Mouse (Mus musculus) right cerebral cortex, postnatal 14 days (tissue): ENCODE results near the gene Trafd1.

ENCODE experiments used
- DNase-seq: peaks from one replicate; pipeline ENCODE4 v3.0.0; 2022

The Trafd1 gene

DNA sequence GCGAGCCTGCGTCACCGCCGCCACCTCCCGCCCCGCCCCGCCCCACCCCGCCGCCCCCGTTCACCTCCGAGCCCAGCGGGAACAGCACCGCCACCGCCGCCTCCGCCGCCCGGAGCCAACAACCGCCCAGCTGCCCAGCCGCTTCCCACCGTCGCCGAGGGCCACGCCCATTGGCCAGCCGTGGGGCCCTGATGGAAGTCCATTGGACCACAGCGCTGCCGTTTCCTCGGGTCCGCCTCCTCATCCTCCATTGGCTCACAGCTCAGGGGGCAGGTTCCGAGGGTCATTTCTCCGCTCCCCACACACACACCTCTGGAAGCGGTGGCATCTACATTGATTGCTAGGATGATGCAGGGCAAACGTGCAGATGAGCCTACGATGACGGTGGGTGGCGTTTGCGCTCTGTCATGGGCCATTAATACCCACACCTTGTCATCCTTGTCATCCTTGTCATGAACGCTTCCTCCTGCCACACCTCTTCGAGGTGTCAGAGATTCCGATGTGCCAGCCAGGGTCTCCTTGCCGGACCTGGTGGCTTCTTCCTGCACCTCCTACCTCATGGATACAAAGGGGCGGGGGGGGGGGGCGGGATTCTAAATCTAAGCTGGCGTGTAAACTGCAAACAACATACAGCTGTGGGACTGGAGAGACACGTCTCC lies at the start of gene Trafd1:
Trafd1 (minus strand) TSS at position 172 of the 659 bp plus-strand sequence.
- DNase-seq: peak; percentile 94

DNA sequence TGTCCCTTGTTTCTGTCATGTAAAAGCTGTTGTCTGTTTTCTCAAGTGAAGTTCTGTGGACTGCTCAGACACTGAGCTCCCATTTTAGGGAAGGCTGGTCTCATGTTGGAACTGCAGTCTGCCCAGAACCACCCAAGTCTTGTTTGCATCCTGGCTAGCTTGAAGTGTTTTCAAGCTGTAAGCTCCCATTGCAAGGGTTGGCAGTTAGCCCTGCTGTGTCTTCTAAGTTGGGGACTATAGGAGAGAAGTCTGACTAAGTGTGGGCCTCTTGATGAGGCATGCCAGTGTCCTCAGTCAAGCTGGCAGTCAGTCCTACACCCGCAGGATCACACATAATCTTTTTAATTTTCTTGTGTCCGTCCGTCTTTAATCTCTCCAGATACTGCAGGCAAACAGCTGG lies 43.5 kb upstream of the Trafd1 start:
- DNase-seq: no peak

DNA sequence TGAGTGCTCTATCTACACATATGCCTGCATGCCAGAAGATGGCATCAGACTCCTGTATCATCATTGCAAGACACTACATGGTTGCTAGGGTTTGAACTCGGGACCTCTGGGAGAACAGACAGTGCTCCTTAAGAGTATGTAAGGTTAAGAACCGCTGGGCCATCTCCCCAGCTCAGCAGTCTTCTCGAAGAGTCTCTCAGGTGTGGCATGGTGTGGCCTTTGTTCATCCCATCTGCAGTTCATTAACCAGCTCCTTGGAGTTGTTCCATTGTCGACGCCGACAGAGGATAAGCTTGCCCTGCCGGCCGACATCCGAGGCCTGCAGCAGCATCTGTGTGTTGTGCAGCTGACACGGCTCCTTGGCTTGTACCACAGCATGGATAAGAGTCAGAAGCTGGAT lies 37.9 kb upstream of the Trafd1 start:
- DNase-seq: no peak

DNA sequence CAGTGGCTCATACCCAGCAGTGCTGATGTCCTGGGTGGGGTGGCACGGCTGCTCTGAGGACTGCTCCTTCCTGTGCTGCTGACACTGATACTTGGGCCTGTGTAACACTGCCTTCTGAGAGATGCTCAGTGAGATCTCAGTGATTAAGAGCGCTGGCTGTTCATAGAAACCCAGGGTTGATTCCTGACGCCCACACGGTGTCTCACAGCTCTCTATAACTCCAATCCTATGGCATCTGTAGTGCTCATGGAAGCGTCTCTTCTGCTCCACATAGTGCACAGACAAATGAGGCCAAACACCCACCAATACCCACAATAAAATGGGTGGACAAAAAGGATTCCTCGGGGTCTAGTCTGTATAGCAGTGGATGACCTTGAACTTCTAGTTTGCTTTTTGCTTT lies 37.4 kb upstream of the Trafd1 start:
- DNase-seq: no peak

DNA sequence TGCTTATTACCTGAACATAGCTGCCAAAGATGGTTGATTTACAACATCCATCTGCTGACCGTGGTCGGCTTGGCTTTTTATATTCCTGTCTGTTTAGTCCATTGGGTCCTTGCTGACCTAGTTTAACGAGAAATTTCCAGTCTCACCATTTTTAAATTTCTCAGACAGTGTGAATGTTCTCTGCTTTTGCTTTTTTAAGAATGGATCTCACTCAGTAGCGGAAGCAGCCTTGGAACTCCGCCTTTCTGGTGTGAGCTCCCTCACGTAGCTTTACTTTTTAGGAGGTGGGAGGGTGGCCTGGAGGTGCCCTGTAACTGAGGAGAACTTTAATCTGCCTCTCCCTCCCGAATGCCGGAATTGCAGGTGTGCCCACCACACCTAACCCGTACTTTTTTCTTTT lies 35.3 kb upstream of the Trafd1 start:
- no peak for DNase-seq

DNA sequence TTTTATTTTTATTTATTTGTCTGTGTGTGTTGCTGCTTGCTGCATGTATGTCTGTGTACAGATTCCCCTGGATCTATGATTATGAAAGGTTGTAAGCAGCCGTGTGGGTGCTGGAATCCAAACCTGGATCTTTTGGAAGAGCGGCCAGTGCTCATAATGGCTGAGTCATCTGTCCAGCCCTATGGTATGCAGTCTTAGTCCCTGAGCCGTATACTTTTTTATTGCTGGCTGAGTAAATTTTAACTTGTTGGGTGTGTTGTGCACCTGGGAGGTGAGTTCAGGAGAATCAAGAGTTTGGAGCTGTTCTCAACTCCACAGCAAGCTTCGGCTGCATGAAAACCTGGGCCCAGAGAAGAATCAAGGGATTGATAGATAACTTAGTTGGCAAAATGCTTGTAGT lies 25.5 kb upstream of the Trafd1 start:
- DNase-seq: no peak

DNA sequence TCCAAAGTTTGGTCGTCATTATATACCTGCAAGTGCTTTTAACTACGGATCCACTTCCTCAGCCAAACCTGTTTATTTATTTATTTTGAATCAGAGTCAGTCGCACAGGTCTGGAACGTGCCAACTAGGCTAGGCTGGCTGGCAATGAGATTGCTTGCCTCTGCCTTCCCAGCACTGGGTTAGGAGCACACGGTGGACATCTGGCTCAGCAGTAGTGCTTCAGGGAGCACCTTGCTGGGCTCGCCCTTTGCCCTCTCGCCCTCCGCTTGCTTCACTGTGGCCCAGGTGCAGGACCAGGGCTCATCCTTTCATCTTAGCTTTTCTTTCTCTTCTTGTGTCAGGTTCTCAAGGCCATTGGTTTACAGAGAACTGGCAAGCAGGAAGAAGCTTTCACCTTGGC lies 22.4 kb upstream of the Trafd1 start:
- DNase-seq: no peak

DNA sequence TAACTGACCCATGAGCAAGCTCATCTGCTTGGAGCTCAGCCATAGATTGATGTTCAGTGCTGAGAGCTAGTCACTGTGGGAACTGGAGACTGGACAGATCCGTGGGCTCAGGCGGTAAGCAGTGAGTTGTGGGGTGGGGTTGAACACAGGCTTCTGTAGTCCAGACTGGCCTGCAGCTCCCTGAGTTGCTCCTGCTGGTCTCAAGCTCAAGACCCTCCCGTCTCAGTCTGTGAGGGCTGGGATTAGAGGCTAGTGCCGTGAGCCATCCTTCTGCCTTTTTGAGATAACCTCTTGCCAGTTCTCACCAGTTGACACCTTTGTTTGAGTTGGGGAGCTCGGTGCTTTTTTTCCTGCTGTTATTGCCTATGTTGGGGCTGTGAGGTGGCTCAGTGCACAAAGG lies 15.4 kb upstream of the Trafd1 start:
- DNase-seq: no peak

DNA sequence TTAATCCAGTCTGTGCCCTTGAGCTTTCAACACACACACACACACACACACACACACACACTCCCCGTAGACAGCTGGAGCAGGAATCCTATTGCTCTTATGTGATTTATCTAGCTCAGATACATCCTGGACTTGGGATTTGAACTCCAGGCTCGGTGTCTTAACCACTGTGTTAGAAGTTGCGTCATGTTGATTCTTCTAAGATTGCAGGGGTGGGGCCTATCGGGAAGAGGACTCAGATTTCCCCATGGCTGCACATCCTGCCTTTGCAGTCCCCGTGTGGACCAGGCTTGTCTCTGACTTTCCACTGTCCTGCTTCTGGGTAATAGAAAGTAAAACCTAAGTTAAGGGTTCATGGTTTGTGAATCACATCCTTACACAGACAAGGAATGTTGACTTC lies 14.6 kb upstream of the Trafd1 start:
- no peak for DNase-seq

DNA sequence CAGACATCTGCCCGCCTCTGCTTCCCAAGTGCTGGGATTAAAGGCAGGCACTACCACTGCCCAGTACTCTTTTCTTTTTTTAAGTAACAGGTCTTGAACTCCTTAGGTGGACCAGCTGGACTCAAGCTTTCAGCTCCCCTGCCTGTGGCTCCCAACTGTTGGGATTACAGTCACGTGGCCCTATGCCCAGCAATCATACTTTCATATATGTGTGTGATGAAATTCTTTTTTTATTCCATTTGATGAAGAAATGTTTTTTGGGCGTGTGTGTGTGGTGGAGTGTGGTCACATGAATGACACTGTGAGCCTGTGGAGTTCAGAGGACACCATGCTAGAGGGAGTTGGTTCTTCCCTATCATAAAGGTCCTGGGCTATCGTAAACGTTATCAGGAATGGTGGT lies 14.1 kb upstream of the Trafd1 start:
- no peak for DNase-seq

DNA sequence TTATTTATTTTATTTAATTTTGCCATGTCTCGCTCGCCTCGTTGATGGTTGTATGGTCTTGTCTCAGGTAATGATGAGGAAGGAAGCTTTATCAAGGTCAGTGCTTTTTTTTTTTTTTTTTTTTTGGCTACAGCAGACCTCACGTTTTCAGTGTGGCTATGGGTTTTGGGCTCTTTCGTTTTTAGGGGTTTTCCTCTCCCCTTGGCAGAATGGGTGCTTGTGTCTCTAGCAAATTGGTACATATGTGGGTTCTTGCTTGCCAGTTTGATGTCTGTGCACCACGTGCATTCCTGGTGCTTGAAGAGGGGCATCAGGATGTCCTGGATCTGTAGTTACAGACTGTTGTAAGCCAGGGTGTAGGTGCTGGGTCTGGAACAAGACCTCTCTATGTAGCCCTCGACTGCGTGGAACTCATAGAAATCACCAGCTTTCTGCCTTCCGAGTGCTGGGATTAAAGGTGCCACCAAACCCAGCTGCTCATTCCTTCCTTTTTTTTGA lies 13.6 kb upstream of the Trafd1 start:
- no peak for DNase-seq

DNA sequence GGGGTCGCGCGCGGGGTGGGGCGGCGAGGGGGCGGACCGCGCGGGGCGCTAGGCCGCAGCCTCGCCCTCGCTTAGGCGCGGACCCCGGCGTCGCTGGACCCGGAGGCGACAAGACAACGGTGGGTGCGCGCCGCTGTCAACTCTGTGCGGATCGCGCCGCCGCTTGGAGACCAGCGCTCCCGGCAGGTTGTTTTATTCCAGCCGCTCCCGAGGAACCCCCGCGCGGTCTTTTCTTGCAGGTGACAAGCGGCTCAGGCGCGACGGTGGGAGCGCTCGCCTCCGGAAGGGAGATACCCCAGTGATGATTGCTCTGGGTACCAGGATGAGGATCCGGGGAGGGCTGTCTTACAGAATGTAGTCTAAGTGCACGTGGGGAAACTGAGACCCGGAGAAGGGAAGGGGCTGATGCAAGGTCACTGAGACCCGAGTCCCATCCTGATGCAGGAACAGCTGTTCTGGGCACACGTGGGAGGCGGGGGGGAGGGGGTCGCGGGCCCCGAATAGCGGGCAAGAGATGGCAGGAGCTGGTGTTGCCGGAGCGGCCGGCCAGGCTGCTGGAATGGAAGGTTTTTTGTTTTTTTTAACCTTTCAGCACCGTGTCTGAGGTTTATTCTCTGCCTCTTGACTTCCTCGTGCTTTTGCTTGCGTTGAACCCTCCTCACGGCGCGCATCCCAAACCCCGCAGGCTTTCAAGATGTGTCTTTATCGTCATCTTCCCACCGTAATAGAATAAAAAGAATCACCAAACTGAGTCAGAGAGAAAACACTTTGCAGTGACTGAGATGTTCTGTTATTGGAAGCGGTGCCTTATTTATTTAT lies 12.9 kb upstream of the Trafd1 start:
- peak; percentile 54 for DNase-seq

DNA sequence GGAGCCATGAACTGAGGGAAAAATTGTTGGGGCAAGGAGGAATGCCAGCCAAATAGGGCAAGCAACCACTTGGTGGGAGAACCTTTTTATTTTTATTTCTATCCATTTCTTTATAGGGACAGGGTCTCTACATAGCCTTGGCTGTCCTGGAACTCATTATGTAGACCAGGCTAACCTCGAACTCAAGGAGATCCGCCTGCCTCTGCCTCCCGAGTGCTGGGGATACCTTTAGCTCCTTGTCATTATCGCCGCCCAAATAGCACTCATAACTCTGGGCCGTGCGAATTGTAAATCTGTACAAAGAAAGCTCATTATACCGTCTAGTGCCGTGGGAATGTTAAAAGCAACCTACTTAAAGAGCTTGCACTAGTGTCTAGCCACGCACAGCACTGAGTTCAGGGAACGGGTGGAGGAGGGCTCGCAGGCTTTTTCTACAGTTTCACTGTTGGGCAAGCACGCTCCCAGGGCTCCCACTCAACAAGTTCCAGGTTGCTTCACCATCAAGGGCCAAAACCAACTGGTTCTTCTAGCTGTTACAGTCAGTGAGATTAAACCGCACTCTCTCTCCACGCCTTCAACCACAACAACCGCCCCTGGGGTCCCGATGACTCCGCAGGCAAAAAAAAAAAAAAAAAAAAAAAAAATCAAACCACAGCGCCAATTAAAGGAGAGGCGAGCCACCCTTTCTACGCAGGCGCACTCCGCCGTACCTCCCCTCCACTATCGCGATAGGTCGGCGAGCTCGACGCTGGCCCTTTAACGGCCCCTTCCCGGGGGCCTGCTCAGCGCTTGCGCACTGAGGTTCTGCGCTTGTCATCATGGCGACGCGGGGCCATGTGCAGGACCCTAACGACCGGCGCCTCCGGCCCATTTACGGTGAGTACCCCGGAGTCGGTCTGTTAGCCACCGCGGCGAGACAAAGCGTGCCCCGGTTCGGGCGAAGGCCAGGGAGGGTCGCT lies 12.0 kb upstream of the Trafd1 start, which contains the start of gene Naa25:
Naa25 (plus strand) TSS at position 750 of the 959 bp plus-strand sequence.
- DNase-seq: peak; percentile 97

DNA sequence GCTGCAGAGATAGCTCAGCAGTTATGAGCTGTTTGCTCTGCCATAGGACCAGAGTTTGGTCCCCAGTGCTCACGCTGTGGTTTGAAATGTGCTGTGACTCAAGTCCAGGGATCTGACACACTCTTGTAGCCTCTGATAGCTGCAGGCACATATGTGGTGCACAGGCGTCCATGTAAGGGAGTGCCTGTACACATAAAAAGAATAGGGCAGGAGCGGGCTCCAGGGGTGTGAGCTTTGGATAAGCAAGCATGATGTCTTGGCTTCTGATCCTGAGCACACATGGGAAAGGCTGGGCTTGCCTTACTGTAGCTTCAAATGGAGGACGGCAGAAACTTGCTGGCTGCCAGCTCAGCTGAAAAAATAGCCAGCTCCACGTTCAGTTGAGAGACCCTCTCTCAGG lies 10.2 kb upstream of the Trafd1 start:
- DNase-seq: no peak

DNA sequence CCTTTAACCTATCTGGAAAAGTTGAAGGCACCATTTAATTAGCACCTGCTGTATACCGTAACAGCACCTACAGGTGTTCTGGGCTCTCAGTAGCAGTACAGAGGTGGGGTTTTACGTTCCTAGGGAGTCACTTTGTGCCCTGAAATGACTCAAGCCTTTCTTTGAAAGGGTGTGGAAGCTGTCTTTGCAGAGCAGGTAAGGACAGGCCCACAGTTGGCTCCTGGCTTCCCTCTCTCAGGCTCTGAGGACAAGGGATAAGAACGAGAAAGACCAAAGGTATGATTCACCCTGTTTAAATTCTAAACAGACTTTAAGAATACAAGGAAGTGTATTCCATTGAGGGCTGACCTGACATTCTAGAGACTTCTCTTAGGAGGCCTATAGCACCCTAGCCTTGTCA lies 8.0 kb upstream of the Trafd1 start:
- DNase-seq: no peak

DNA sequence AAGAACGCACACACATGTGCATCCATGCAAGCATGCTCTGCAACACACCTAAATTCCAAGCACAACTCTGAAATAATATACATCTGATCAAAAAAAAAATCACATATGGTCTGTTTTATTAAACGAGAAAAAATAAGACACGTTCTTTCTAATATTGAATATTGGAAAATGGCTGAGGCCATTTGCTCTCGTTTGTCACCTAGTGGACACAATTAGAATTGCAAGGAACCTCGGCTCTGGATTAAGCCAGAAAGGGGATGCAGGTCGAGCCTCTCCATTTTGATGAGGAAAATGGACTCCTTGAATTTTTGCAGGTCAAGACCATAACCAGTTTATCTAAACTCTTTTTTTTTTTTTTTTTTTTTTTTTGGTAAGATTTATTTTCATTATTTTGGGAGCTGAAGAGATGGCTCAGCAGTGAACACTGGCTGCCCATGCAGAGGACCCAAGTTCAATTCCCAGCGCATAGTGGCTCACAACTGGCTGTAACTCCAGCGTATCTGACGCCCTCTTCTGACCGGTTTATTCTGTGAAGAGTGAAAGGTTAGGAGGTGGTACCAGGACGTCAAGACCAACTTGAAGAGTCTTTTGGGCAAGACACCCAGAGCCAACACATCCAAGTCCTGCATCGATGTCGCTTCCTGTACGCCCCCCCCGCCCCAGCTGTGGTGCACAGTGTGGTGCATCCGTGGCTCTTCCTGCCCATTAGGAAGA lies 7.4 kb upstream of the Trafd1 start:
- DNase-seq: no peak

DNA sequence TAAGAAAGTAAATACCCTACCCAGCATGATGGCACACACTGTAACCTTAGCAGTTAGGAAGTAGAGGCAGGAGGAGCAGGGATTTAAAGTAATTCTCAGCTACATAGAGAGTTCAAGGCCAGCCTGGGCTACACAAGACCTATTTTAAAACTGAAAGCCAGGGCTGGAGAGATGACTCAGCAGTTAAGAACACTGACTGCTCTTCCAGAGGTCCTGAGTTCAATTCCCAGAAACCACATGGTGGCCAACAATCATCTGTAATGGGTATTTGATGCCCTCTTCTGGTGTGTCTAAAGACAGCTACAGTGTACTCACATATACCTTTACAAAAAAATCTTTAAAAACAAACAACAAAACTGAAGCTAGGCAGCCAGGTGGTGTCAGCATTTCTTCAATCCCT lies 4.3 kb upstream of the Trafd1 start:
- DNase-seq: no peak

DNA sequence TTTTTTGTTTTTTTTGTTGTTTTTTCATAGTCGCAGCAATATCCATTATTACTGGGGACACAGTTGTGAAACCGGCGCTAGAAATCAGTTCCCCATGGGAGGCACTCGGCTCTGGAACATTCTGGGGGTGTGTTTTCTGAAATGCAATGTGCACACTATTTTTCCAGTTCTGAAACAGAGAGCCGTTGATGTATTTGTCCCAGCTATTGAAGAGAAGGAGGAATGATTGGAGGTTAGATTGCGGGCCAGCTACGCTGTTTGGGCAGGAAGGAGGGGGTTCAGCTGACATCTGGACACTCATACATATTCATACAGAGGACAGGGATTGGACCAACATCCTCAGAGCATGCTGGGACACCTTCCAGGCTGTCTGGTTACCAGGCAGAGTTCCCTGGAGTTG lies 3.7 kb upstream of the Trafd1 start:
- no peak for DNase-seq

DNA sequence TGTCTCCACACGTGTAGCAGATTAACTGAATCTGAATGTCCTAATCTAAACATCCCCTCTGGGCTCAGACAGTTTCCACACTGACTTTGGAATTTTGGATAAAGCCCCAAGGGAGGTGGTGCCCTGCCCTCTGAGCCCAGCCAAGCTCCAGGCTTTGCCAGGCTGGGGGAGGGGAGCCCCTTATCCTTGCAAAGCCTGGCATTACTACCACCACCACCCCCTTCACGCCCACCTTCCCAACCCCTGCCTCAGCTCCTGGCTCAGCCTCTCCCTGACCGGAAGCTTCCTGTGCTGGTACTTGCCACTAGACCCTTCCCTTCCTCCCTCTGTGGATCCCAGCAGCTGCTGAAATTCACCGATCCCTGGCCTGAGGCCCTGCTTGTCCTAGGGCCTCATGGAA lies 1.7 kb upstream of the Trafd1 start:
- no peak for DNase-seq

DNA sequence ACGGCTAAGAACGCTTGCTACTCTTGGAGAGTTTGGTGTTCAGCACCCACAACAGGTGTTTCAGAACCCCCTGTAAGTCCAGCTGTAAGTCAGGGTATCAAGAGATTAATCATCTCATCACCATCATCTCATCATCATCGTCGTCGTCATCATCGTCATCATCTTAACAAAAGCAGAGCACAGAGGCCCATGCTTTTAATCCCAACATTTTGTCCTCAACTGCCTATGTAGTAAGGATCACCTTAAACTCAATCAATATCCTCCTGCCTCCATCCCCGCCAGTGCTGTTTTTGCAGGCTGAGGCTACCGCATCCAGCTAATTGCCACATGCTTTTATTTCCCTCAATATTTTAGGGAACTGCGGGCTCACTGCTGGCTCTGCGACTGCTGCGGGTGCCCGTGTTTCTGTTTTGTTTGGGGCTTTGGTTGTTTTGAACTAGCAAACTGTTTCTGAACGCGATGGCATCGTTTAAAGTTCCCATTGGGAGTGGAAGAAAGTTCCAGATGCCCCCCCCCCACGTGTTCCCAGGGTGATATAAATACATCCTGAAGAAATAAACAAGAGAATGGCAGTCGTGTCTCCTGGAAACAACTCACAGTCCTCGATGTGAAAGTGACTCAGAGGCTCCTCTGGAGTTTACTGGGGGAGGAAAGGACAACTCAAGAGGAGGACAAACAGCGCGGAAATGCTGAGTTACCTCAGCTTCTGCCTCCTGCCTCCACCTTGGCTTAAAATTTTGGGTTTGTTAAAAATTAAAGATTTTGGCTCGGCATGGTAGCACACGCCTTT lies 883 bp upstream of the Trafd1 start:
- DNase-seq: no peak

DNA sequence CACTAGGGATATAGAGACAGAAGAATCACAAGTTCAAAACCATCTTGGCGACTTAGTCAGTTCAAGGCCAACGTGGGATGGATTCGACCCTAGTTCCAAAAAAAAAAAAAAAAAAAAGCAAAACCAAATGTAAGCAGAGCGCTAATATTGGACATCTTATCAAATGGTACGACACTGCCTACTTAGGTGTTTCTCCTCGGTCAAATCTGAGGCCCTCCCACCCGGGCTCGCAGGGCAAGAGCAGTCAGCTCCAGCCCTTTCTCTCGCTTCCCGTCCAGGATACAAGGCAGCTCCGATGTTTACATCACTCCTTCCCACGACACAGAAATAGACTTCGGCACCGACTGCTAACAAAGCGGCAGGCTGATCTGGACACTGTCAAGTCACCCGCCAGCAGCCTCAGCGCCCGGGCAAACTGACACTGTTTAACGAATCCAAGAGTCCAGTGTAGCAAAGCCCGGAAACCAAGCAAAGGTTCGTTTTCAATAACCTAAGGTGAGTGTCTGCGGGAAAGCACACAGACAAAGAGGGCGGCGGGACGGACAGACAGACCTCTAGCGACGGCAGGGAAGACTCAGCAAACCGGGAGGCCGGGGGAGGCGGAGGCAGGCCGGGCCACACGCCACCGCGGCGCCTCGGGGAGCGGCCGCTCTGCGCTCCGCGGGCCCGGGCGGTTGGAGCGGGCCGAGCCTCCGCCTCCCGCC lies 523 bp downstream of the Trafd1 start:
- DNase-seq: peak; percentile 40
